Mouse (Mus musculus): ENCODE data around the gene Rhof.
A peak's percentile ranks its signal among the peaks of the same experiment; 100 is the strongest.
"Not testable (repeated sequence)": the region's sequence is repeated elsewhere in the genome, so short reads cannot be mapped to it uniquely, and the experiment has no call there.

Rhof gene

DNA sequence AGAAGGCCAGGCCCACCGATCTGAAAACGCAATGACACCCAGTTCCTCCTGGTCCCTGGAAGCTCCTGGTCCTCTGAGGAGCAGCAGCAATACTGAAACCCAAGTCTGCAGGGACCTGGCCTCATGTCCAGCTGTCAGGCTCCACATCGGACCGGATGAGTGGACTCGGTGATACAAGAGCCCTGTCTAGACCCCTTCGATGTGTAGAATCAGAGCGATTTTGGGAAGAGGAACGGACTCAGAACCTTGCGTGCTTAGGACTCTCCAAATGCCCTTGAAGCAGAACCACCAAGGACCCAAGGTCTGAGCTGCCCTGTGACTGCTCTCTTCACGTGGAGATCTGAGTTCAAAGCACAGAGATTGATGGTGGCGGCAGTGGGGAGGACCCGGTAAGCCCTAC lies 64.4 kb downstream of the Rhof start, which contains the start of gene Tmem120b:
Tmem120b (plus strand) TSS at position 301 of the 400 bp plus-strand sequence.
- no peak for DNase-seq (ENCODE audit: low read depth, low spot score)

DNA sequence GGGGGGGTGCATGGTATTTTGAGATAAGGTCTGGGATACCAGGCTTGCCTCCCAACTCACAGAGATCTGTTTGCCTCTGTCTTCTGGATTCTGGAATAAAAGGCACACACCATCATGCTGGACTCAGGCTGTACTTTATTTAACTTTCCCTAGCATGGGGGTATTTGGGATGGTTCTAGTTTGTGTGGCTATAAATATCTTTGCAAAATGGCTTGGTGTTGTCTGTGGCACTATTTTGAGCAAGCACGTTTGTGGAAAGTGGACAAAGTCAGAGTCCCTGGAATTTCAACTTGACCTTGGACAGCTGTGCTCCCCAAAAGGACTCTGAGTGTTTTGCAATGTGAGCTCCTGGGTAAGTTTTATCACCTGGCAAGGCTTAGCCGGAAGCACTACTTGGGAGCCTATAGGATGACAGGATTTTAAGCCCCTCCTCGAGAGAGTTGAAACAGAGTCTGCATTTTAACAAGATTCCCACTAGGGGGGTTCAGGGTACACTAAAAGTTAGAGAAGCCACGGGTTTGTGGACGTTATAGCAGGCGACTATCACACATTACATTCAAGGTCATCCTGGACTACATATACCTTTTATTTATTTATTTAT lies 65.0 kb downstream of the Rhof start:
- peak; percentile 69 for DNase-seq (ENCODE audit: low read depth, low spot score)

DNA sequence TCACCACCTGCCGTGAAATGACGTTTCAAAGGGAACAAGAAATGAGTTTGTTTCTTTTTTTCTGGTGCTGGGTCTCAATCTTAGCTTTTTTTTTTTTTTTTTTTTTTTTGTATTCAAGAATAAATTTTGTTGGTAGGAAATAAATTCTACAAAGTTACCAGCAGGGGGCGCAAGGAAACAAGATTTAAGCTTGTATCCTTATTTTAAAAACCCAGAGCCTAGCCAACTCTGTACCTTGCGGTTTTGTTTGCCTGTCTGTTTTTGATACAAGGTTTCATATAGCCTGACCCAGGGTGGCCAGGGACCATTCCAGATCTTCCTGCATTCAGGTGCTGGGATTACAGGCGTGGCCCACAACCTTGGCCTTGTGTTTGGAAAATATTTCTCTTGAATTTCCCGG lies 68.3 kb downstream of the Rhof start:
- DNase-seq (ENCODE audit: low read depth, low spot score), result peak; percentile 87

DNA sequence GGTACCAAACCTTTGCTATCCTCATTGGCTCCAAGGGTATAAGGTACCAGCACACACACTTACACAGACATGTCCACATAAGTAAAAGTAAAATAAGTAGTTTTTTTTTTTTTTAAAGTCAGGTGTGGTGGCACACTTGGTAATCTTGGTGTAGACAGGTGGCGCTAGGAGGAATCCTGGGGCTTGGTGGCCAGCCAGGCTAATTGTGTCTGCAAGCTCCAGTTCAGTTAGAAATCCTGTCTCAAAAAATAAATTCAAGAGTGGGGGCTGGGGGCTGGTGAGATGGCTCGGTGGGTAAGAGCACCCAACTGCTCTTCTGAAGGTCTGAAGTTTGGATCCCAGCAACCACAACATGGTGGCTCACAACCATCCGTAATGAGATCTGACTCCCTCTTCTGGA lies 69.4 kb downstream of the Rhof start:
- no peak for DNase-seq (ENCODE audit: low read depth, low spot score)

DNA sequence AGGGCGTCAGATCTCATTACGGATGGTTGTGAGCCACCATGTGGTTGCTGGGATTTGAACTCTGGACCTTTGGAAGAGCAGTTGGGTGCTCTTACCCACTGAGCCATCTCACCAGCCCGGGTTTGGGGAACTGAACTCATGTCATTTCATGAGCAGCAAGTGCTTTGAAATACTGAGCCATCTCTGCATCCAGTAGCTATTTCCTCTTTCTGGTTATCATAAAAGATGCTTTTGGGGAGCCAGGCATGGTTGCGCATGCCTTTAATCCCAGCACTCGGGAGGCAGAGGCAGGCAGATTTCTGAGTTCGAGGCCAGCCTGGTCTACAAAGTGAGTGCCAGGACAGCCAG lies 71.1 kb downstream of the Rhof start:
- not testable (repeated sequence) for DNase-seq (ENCODE audit: low read depth, low spot score)

DNA sequence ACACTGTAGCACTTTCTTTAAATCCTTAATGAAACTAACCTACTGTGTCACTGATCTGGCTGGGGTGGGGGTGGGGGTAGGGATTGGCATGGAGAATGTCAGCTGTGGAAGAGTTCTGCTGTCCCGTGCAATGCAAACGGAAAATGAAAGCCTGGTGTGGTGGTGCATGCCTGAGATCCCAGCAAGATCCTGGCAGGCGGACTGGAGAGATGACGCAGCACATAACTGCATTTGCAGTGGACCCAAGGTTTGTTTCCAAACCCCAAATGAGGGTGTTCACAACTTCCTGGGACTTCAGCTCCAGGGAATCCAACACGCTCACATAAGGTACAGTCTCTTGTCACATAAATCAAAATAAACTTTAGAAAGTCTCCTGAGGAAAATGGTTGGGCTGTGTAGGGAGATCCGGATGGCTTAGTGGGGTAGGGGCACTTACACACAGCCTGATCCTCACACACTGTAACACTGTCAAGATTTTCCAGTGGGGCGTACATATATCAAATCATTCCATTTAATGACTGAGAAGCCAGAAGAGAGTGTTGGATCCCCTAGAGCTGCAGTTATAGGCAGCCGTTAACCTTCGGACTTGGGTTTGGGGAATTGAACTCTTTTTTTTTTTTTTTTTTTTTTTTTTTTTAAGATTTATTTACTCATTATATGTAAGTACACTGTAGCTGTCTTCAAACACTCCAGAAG lies 71.6 kb downstream of the Rhof start:
- DNase-seq (ENCODE audit: low read depth, low spot score), result no peak

DNA sequence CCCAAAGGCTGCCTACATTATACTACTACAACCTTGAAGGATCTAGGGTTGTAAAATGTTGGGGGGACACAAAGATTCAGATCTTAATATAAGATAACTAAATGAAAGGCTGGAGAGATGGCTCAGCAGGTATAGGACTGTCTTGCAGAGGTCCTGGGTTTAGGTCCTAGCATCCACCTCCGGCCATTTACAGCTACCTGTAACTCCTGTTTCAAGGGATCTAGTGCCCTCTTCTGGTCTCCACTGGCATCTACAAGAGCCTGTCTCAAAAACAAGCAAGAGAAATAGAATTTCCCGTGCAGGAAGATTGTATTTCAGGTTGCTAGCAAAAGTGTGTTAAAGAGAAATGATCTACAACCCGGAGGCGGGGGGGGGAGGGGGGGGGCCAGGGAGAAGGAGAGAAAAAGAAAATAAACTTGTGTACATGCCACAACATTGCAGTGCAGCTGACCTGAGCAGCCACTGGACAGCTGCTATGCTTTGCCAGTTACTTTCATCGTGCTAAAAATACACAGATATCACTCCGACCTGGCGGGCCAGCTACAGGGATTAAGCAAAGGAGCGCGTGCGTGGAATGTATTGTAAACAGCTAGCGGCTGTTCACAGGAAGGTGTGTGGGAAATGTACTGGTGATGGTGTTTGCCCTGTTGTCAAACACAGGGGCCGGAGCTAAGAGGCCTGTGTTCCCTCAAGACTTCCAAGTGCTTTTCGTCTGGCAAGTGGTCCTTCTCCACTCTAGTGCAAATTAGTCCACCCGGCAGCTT lies 72.6 kb downstream of the Rhof start:
- peak; percentile 85 for DNase-seq (ENCODE audit: low read depth, low spot score)

DNA sequence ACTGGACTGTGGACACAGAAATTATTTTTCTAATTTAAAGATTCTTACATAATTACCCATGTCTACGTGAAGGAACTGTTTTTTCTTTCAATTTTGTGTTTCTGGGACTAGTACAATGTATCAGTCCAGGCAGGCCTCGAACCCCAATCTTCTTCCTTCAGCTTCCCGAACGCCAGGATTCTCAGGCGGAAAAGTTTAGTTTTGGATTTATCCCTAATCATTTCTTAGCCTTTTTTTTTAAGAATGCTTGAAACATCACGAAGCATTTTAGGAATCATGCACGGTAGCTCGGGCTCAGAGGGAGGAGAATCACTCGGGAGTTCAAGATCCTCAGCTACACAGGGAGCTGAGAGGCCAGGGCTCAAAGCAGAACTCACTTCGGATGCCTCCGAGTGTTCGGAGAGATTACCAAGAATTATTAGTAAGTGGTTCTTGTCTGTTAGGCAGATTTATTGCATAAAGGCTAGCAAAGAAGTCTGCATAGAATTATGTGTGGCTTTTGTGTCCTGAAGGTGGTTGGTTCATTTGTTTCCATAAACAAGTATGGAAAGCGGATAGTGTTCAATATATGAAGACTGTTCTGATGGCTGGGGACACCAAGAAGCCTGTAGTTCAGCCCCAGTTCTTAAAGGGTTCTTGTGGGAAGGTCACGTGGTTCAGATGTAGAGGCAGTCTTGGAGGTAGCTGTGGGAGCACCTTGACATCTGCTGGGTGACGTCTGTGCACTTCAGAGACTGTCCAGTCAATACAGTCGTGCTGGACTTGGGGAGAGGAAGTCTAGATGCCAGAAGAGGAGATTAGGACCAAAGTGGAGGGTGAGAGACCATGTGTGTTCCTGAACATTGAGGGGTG lies 74.0 kb downstream of the Rhof start:
- no peak for DNase-seq (ENCODE audit: low read depth, low spot score)

DNA sequence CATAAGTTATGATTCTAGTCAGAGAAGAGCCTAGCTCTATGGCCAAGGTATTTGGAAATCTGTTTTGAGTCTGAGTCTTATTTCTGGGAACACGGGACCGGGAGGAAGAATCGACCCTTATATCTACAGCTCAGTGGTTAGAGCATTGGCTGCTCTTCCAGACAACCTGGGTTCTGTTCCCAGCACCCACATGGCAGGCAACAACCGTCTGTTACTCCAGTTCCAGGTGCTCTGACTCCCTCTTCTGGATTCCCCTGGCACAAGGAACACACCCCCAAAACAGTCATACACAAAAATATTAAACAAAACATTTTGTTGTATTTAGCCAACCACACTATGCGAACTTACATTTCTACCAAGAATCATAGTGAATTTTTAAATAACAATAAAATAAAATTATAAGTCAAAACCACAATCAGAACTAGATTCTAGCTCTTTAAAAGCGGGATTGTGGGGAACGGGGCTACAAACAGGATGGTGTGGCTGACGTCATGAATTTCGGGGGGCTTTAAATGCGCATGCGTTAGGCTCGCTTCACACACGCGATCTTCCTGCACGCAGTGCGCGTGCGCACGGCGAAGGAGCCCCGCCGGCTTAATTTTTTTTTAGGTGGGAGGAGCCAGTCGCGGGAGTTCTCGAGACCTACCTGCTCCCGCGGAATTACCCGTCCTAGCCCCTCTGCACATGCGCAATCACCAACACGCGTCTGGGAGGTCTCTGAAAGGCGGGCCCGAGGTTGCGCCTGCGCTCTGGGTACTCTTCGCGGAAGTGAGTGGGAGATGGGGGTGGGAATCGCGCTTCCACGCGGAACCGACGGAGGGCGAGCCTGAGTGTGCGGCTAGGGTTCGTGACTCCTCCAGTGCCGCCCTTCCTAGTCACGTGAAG lies 74.9 kb downstream of the Rhof start:
- DNase-seq (ENCODE audit: low read depth, low spot score), result peak; percentile 100
